Mouse (Mus musculus) heart, embryonic 15.5 days (tissue): ENCODE results near the gene Olfr373. TPM values are rescaled to one million over a fixed set of nuclear protein-coding genes. Genes with fewer than 3 reads are reported as not detected.
"Not testable (repeated sequence)": the region's sequence is repeated elsewhere in the genome, so short reads cannot be mapped to it uniquely, and the experiment has no call there.

Experiments
- ATAC-seq: fragments of 200-750 bp; cut with Nextera tagmentation; replicated peaks from 2 replicates; pipeline ENCODE4 v1.8.0; 2017; ENCODE audit warnings: low read depth, moderate TSS enrichment; ENCODE audit not compliant: insufficient number of reproducible peaks, insufficient read depth, low FRiP score
- H3K27ac ChIP-seq: fragments of 300-500 bp; sonication (generic); 2 replicates; pipeline ENCODE4 v1.5.1; 2015; ENCODE audit warnings: mild to moderate bottlenecking, inconsistent platforms
- H3K27me3 ChIP-seq: fragments of 300-500 bp; sonication (generic); 2 replicates; pipeline ENCODE4 v1.6.1; 2015; ENCODE audit warnings: inconsistent platforms
- H3K36me3 ChIP-seq: fragments of 300-500 bp; sonication (generic); 2 replicates; pipeline ENCODE4 v1.6.1; 2015; ENCODE audit warnings: mild to moderate bottlenecking, inconsistent platforms
- H3K4me1 ChIP-seq: fragments of 300-500 bp; sonication (generic); replicated peaks from 2 replicates; pipeline ENCODE4 v1.6.1; 2015; ENCODE audit warnings: inconsistent platforms
- H3K4me2 ChIP-seq: fragments of 300-500 bp; sonication (generic); 2 replicates; pipeline ENCODE4 v1.6.1; 2015; ENCODE audit warnings: inconsistent platforms, mild to moderate bottlenecking, moderate library complexity
- H3K4me3 ChIP-seq: fragments of 300-500 bp; sonication (generic); 2 replicates; pipeline ENCODE4 v1.5.1; 2015; ENCODE audit warnings: mild to moderate bottlenecking, inconsistent platforms
- H3K9ac ChIP-seq: fragments of 300-500 bp; sonication (generic); 2 replicates; pipeline ENCODE4 v1.6.1; 2015; ENCODE audit warnings: mild to moderate bottlenecking, inconsistent platforms
- H3K9me3 ChIP-seq: fragments of 300-500 bp; sonication (generic); replicated peaks from 2 replicates; pipeline ENCODE4 v1.6.1; 2016; ENCODE audit warnings: inconsistent platforms
- WGBS: fragments of 180-500 bp; shearing (Covaris S2); methylation state at CpG from one replicate; pipeline ENCODE4 v1.1.7; 2015; ENCODE audit warnings: mixed read lengths; 5-methylcytosine and 5-hydroxymethylcytosine counted together
- polyA plus RNA-seq: library from polyadenylated mRNA; unstranded; fragments of >200 nt; fragmentation: Nextera tagmentation; extraction: Ambion mirVana; gene quantifications from 2 replicates; pipeline ENCODE4 v1.2.1, GENCODE M21; 2015

Olfr373 gene
- polyA plus RNA-seq, 1 experiment from 2014 or later, result not detected

DNA sequence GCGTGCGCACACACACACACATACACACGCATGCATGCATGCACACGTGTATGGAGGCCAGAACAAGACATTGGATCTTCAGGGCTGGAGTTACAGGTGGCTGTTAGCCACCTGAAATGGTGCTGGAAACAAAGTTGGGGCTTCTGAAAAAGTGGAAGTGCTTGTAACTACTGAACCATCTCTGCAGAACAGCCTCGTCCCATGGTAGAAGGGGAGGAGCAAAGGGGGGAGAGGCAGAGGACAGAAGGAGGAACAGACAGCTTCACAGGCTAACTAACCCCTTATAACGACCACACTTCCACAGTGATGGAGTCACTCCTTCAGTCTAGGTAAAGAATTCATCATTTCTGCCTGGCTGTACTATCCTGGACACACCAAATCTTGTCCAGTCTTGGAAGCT is 27.9 kb downstream of the Olfr373 start:
- ATAC-seq, result no peak
- no peaks in the 10 kb centered on the region for H3K9me3 ChIP-seq
- no peaks in the 10 kb centered on the region for H3K36me3 ChIP-seq
- H3K4me1 ChIP-seq, result no peaks in the 10 kb centered on the region
- WGBS, result 66% methylated on average over 6 of the region's 6 CpGs
- H3K27me3 ChIP-seq, result no peaks in the 10 kb centered on the region
- H3K4me2 ChIP-seq, result no peak overlapping the region
- no peak overlapping the region for H3K4me3 ChIP-seq
- no peak overlapping the region for H3K9ac ChIP-seq
- no peak overlapping the region for H3K27ac ChIP-seq

DNA sequence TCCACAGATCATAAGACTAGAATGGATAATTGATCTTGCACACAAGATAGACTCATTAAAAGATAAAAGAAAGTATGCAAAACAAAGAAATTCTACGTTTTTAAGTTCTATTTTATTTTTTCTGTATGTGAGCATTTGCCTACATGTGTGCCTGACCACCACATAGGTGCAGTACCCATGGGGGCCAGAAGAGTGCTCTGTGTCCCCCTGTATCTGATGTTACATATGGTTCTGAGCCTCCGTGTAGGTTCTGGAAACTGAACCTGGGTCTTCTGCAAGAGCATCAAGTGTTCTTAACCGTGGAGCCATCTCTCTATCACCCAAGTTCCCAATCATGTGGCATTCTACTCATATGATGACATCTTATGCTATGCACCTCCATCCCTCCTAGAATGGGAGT is 29.5 kb downstream of the Olfr373 start:
- Histone ChIP-seq H3K27ac (no peak overlapping the region), H3K4me3 (no peak overlapping the region), H3K36me3 (no peaks in the 10 kb centered on the region), H3K27me3 (no peaks in the 10 kb centered on the region), H3K9me3 (no peaks in the 10 kb centered on the region), H3K4me2 (no peak overlapping the region), H3K4me1 (no peaks in the 10 kb centered on the region), H3K9ac (no peak overlapping the region)
- 73% methylated on average over 3 of the region's 3 CpGs for WGBS
- ATAC-seq, result no peak

DNA sequence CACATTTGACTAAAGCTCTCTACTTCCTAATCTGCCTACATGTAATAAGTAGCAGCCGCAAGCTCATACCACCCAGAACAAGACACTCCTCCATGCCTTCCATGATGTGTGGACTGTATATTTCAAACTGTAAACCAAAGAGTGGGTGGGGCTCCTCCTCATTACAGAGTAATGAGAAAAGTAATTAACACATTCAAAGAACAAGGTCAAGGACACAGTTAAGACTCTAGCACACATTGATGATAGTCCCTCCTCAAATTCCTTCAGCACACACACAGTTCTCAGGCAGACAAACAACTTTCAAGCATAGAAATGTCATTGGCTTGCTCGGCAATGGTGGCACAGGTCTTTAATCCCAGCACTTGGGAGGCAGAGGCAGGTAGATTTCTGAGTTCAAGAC is 32.2 kb downstream of the Olfr373 start:
- no peak overlapping the region for H3K27ac ChIP-seq
- no peak overlapping the region for H3K4me2 ChIP-seq
- no peak overlapping the region for H3K9ac ChIP-seq
- H3K9me3 ChIP-seq, result no peaks in the 10 kb centered on the region
- H3K4me1 ChIP-seq, result no peaks in the 10 kb centered on the region
- no peak overlapping the region for H3K4me3 ChIP-seq
- WGBS, result 84% methylated on average over 2 of the region's 2 CpGs
- no peak for ATAC-seq
- no peaks in the 10 kb centered on the region for H3K36me3 ChIP-seq
- no peaks in the 10 kb centered on the region for H3K27me3 ChIP-seq

DNA sequence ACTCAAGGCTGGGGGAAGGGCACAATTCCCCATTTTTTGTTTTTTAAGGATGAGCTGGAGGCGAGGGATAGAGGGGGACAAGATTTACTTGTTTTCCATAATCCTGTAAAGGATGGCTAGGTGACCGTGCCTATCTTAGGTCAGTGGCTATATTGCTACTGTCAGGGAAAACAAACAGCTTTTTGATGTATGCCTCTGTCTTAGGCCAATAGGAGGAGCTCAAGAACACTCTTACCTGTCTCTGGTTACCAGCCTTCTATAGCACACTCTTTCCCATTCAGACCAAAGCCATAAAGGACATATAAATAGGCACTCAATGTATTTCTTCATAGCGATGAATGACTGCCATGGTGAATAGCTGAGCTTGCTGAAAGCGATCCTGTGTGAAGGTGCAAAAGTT is 35.6 kb downstream of the Olfr373 start:
- Histone ChIP-seq H3K27ac (no peak overlapping the region), H3K9ac (no peak overlapping the region), H3K4me1 (no peaks in the 10 kb centered on the region), H3K36me3 (no peaks in the 10 kb centered on the region), H3K4me2 (no peak overlapping the region), H3K27me3 (no peaks in the 10 kb centered on the region), H3K4me3 (no peak overlapping the region), H3K9me3 (no peaks in the 10 kb centered on the region)
- 48% methylated on average over 4 of the region's 4 CpGs for WGBS
- ATAC-seq, result no peak

DNA sequence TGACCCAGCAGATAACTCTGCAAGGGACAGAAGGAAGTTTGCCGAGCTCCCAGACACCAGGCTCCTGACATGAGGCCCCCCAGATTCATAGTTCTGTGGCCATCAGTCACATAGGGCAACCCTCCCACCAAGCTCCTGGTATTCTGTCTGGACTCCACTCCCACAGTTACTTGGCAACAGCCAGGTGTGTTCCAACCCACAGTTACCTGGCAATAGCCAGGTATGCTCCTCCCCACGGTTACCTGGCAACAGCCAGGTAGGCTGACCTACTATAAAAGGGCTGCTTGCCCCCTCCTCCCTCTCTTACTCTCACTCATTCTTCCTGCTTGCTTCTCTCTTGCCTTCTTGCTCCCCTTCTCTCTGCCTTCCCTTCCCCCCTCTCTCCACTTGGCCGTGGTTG is 38.5 kb downstream of the Olfr373 start:
- not testable (repeated sequence) for H3K4me3 ChIP-seq, H3K4me2 ChIP-seq, ATAC-seq, H3K9me3 ChIP-seq, H3K4me1 ChIP-seq, H3K27me3 ChIP-seq, H3K36me3 ChIP-seq, H3K9ac ChIP-seq, H3K27ac ChIP-seq
- WGBS, result 66% methylated on average over 3 of the region's 3 CpGs

DNA sequence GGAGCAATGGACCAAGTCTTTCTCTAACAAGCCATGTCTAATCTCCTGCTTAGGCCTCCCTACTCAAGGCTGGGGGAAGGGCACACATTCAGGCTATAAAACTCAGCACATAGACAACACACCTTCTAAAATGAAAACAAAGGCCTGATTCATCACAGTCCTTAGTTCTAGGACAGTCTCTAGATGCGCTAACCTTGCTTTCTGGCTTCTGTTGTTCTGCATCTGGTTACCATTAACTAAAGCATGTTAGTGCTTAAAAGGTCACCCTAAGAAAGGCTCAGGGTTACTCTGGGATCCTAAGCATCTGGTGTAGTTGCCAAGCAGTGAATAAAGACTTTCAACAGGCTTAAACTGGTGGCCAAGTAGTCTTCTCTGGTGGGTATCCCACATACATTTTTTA is 39.0 kb downstream of the Olfr373 start:
- no peaks in the 10 kb centered on the region for H3K9me3 ChIP-seq
- H3K4me2 ChIP-seq, result no peak overlapping the region
- H3K27me3 ChIP-seq, result no peaks in the 10 kb centered on the region
- ATAC-seq, result no peak
- WGBS, result 87% methylated on average over 1 of the region's 1 CpGs
- H3K36me3 ChIP-seq, result no peaks in the 10 kb centered on the region
- no peak overlapping the region for H3K27ac ChIP-seq
- H3K4me1 ChIP-seq, result no peaks in the 10 kb centered on the region
- H3K4me3 ChIP-seq, result no peak overlapping the region
- no peak overlapping the region for H3K9ac ChIP-seq

DNA sequence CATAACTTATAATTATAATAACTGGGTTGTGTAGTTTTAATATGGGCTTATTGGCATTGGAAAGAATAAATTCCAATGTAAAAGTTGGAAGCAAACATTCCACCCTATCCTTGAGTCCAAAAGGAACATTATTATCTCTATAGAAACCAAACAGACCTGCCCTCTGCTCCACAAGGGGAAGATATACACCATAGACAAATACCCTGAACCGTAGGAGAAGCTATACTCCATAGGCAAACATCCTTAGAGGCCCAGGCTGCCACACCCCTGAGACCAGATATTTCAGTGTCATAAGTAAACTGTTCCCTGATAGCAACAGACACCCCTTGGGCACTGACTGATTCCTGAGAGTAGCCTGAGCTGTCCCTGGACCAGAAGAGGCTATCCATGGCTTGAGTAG is 44.9 kb downstream of the Olfr373 start:
- H3K27me3 ChIP-seq, result no peaks in the 10 kb centered on the region
- H3K4me2 ChIP-seq, result no peak overlapping the region
- H3K4me1 ChIP-seq, result peaks cover 11% of the 10 kb centered on the region
- H3K9ac ChIP-seq, result no peak overlapping the region
- 68% methylated on average over 1 of the region's 1 CpGs for WGBS
- H3K27ac ChIP-seq, result no peak overlapping the region
- ATAC-seq, result no peak
- H3K9me3 ChIP-seq, result no peaks in the 10 kb centered on the region
- H3K36me3 ChIP-seq, result no peaks in the 10 kb centered on the region
- no peak overlapping the region for H3K4me3 ChIP-seq

DNA sequence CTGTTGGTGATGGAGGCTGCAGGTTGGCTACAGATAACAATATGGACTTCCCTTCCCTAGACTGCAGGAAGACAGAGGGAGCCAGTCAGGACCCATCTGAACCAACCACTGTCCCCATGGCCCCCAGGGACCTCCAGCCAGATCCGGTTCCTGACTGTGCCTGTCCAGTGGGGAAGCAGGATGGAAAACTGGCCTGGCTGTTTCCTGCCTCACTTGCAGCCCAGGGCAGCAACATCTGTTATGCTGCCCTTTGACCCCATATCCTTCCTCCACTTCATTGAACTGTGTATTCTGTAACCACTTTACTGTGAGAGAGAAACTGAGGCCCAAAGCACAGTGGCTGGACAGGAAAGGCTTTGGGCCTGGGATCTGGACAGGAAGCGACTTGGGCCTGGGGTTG is 48.3 kb downstream of the Olfr373 start:
- Histone ChIP-seq H3K27ac (peak overlapping the region; percentile 54), H3K9me3 (no peaks in the 10 kb centered on the region), H3K36me3 (no peaks in the 10 kb centered on the region), H3K9ac (no peak overlapping the region), H3K4me3 (no peak overlapping the region), H3K27me3 (no peaks in the 10 kb centered on the region), H3K4me2 (no peak overlapping the region), H3K4me1 (peaks cover 28% of the 10 kb centered on the region)
- no peak for ATAC-seq
- WGBS, result 71% methylated on average over 2 of the region's 2 CpGs

DNA sequence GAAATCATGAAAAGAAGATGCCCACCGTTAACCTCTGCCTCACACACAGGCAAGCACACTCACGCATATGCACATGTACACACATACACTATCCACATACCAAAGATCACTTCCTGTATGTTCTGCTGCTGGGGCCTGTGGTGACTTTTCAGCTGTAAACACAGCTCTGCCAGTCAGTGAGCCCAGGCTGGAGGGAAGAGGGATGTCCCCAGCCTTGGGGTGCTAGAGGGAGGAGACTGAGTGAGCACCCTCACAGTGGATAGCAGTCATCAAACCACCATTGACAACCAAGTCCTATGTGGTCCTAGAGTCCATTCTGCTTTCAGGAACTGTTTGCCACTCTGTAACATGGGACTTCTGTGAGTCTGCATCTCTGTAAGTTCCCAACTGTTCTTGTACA is 48.9 kb downstream of the Olfr373 start:
- Histone ChIP-seq H3K36me3 (no peaks in the 10 kb centered on the region), H3K27ac (peak overlapping the region; percentile 54), H3K9me3 (no peaks in the 10 kb centered on the region), H3K4me1 (peaks cover 29% of the 10 kb centered on the region), H3K4me3 (no peak overlapping the region), H3K4me2 (no peak overlapping the region), H3K27me3 (no peaks in the 10 kb centered on the region), H3K9ac (no peak overlapping the region)
- WGBS, result 76% methylated on average over 2 of the region's 2 CpGs
- no peak for ATAC-seq

DNA sequence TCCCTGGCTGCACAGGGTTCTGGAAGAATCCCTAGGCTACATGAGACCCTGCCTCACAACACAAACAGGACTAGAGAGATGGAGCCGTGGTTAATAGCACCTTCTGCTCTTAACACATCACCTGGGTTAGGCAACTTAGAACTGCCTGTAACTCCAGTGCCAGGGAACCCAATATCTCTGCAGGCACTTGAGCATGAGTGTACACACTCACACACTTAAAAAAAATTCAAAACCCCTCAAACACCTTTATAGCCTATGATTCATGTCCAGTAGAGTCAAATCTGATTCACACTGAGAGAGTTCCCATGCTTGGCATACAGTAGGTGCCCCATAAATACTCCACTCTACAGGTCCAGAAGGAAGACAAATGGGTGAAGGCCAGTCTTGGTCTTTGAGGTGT is 49.4 kb downstream of the Olfr373 start:
- WGBS, result 79% methylated on average over 1 of the region's 1 CpGs
- Histone ChIP-seq H3K9me3 (no peaks in the 10 kb centered on the region), H3K4me3 (no peak overlapping the region), H3K4me2 (no peak overlapping the region), H3K27ac (peak overlapping the region; percentile 99; the same call in 1 of the 2 replicates), H3K9ac (no peak overlapping the region), H3K27me3 (no peaks in the 10 kb centered on the region), H3K4me1 (peaks cover 34% of the 10 kb centered on the region), H3K36me3 (no peaks in the 10 kb centered on the region)
- ATAC-seq, result no peak

DNA sequence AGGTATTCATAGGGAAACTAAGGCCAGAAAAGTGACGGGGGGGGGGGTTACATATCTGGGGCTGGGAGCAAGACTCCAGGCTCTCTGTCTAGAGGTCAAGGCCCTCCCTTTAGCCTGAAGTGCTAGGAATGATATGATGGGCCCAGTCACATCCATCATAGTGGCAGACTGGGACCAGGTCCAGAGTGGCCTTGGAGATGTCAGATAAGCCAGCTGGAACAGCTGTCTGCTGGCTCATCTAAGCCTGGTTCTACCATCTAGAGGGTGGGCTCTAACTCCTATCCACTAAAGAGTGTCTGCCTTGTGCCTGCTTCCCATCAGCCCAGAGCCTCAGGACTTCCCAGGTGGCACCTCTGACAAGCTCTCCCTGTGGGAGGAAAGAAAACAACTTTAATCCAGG is 49.9 kb downstream of the Olfr373 start:
- Histone ChIP-seq H3K4me2 (no peak overlapping the region), H3K27ac (peak overlapping the region; percentile 99), H3K36me3 (no peaks in the 10 kb centered on the region), H3K9ac (no peak overlapping the region), H3K4me1 (peaks cover 39% of the 10 kb centered on the region), H3K27me3 (no peaks in the 10 kb centered on the region), H3K4me3 (no peak overlapping the region), H3K9me3 (no peaks in the 10 kb centered on the region)
- WGBS, result 67% methylated on average over 1 of the region's 1 CpGs
- ATAC-seq, result no peak

DNA sequence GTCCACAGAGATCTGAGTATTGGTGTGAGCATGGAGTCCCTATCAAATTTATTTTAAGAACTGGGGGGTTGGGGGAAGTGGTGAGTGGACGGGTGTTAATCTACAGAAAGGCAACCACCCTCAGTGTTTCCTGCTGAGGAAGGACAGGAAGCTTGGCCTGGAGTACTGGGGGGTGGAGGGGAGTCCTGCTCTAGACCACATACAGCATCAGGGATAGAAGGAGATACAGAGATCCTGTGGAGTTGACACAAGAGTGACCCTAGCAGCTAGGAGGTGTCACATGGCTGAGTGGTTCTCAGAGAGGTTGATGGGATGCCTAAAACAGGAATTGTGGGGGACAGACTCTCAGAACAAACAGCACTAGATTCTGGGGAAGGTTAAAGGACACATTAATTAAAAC is 50.5 kb downstream of the Olfr373 start:
- no peak overlapping the region for H3K9ac ChIP-seq
- peak overlapping the region; percentile 99 for H3K27ac ChIP-seq
- no peaks in the 10 kb centered on the region for H3K9me3 ChIP-seq
- H3K4me1 ChIP-seq, result peaks cover 44% of the 10 kb centered on the region
- 10% methylated on average over 1 of the region's 1 CpGs for WGBS
- ATAC-seq, result no peak
- no peaks in the 10 kb centered on the region for H3K27me3 ChIP-seq
- H3K4me2 ChIP-seq, result no peak overlapping the region
- H3K4me3 ChIP-seq, result no peak overlapping the region
- H3K36me3 ChIP-seq, result peaks cover 4% of the 10 kb centered on the region
